Mouse (Mus musculus) left cerebral cortex, adult 2 months (tissue): Measurements from ENCODE around the gene Gm7903. TPM values are rescaled to one million over a fixed set of nuclear protein-coding genes. Genes with fewer than 3 reads are reported as not detected.
"Not testable (repeated sequence)": the region's sequence is repeated elsewhere in the genome, so short reads cannot be mapped to it uniquely, and the experiment has no call there.

Source experiments
- DNase-seq, 2 experiments: peaks; one replicate each; pipeline ENCODE4 v3.0.0; 2021 to 2022; ENCODE audit warnings: low spot score in 2 of 2, mixed read lengths in 1 of 2; ENCODE audit errors: extremely low spot score in 1 of 2
- H3K27ac ChIP-seq: fragments of 200-600 bp; 2 replicates; pipeline ENCODE4 v1.8.1; 2022
- H3K4me3 ChIP-seq: fragments of 200-600 bp; 2 replicates; pipeline ENCODE4 v1.8.1; 2022
- intact Hi-C: fragments of 180-260 bp; cut with DNase I; formaldehyde crosslinking; loops from one replicate; pipeline ENCODE4 v1.15.1; 2025
- long read RNA-seq, 2 experiments: library from polyadenylated mRNA; stranded (forward); transcript quantifications; one replicate each; pipeline ENCODE4 v2.0.0; 2021; ENCODE audit warnings: borderline mapping rate in 2 of 2
- total RNA-seq, 2 experiments: library from RNA; stranded (reverse); gene quantifications; 2 replicates each; pipeline ENCODE4 v1.2.3; 2021

Gene Gm7903
- total RNA-seq: not detected
- long read RNA-seq, experiment 1: 0 reads
- long read RNA-seq, experiment 2: 0 reads

GRCm38 (mm10) chrX:135433535-135433934 lies at the start of gene Gm7903:
Gene Gm7903, plus strand, starts transcription at chrX:135433835.
- H3K27ac ChIP-seq, intact Hi-C loops, H3K4me3 ChIP-seq, DNase-seq: not testable (repeated sequence)

GRCm38 (mm10) chrX:135403578-135403977 lies 30.1 kb upstream of the Gm7903 start:
- H3K4me3 ChIP-seq, H3K27ac ChIP-seq, DNase-seq, intact Hi-C loops: not testable (repeated sequence)

- H3K27ac ChIP-seq, H3K4me3 ChIP-seq, DNase-seq, intact Hi-C loops: not testable (repeated sequence)
These were observed 12.4 kb upstream of the Gm7903 start for GRCm38 (mm10) chrX:135421203-135421602.

- DNase-seq, H3K4me3 ChIP-seq, intact Hi-C loops, H3K27ac ChIP-seq: not testable (repeated sequence)
These were observed 11.8 kb upstream of the Gm7903 start for GRCm38 (mm10) chrX:135421824-135422223.

GRCm38 (mm10) chrX:135422473-135422872 lies 11.2 kb upstream of the Gm7903 start:
- H3K27ac ChIP-seq, H3K4me3 ChIP-seq, intact Hi-C loops, DNase-seq: not testable (repeated sequence)

GRCm38 (mm10) chrX:135464160-135464559 lies 30.5 kb downstream of the Gm7903 start:
- DNase-seq, H3K4me3 ChIP-seq, intact Hi-C loops, H3K27ac ChIP-seq: not testable (repeated sequence)

- H3K4me3 ChIP-seq, intact Hi-C loops, H3K27ac ChIP-seq, DNase-seq: not testable (repeated sequence)
These were observed 48.3 kb downstream of the Gm7903 start for GRCm38 (mm10) chrX:135481902-135482301.

- H3K4me3 ChIP-seq, intact Hi-C loops, H3K27ac ChIP-seq, DNase-seq: not testable (repeated sequence)
These were observed 49.5 kb downstream of the Gm7903 start for GRCm38 (mm10) chrX:135483183-135483582.

Other genes starting within 250 kb of the Gm7903 start
- gene Tceal6, start 223.1 kb upstream of the Gm7903 start, total RNA-seq: 100 to 1,000 TPM in 1 of 2 experiments, 10 to 100 TPM in 1; 93.6 to 107 TPM
- not detected for gene Pramel3, start 131.5 kb upstream of the Gm7903 start, total RNA-seq
- not detected for gene Gm5128, start 60.6 kb upstream of the Gm7903 start, total RNA-seq
- gene AV320801, start 60.8 kb downstream of the Gm7903 start, total RNA-seq: not detected
- 1 to 10 TPM; 5.8 to 6.2 TPM for gene Nxf7, start 164.9 kb downstream of the Gm7903 start, total RNA-seq
- not detected for gene Prame, start 193.9 kb downstream of the Gm7903 start, total RNA-seq